ENCODE assay signal across 8 mouse cellular contexts in genomic region chr1:132476928-132477691, GRCm38 (mm10). TPM values are rescaled to one million over a fixed set of nuclear protein-coding genes. Genes with fewer than 3 reads are reported as not detected.
DNase-seq lines count a peak whose midpoint lies in the region; ATAC-seq lines count a peak whose summit lies in the region.

Gene Rbbp5, plus strand, starts transcription at chr1:132477365.

- DNase-seq in Muller cell, postnatal 12 days (ENCODE audit: inconsistent ontology term), result peak; percentile 97
- DNase-seq in cerebellum, adult 9-11 months, result peak; percentile 86
- peak; percentile 75 to 83 for DNase-seq in frontal cortex, postnatal 10 days (ENCODE audit: low spot score in 2 of 2)
- DNase-seq in layer of hippocampus, postnatal 14 days (ENCODE audit: low spot score in 2 of 2), result peak; percentile 83 to 90
- peak; percentile 91 for DNase-seq in lung, postnatal 14 days
- DNase-seq in retina, adult 2 months (ENCODE audit: low read depth, low spot score), result peak; percentile 91
- peak; percentile 82 to 89 for DNase-seq in thymus, postnatal 36 days

- H3K4me3 ChIP-seq in hindbrain, embryonic 12.5 days, result peak within 1 kb of the TSS; percentile 87

- H3K9ac ChIP-seq in hindbrain, embryonic 12.5 days, result peak within 1 kb of the TSS; percentile 86

- peaks cover 20% of the 10 kb centered on the region for H3K4me1 ChIP-seq in hindbrain, embryonic 12.5 days

- peak within 1 kb of the TSS; percentile 56 for H3K27ac ChIP-seq in hindbrain, embryonic 12.5 days

- H3K4me2 ChIP-seq in hindbrain, embryonic 12.5 days (replicated peaks), result peak within 1 kb of the TSS; percentile 63

- H3K27me3 ChIP-seq in hindbrain, embryonic 12.5 days, result no peaks in the 10 kb centered on the region

- WGBS in hindbrain, embryonic 12.5 days, result under 1% methylated on average over 43 of the region's 43 CpGs

- H3K9me3 ChIP-seq in hindbrain, embryonic 12.5 days (replicated peaks), result no peaks in the 10 kb centered on the region

- no peaks in the 10 kb centered on the region for H3K36me3 ChIP-seq in hindbrain, embryonic 12.5 days

- peak; percentile 92 for ATAC-seq in hindbrain, embryonic 12.5 days (ENCODE audit: low FRiP score)

RNA-seq across cellular contexts. Expression of gene Rbbp5, which starts in this region (rescaled TPM):
- polyA plus RNA-seq in hindbrain, embryonic 12.5 days (2016; fragmentation: Nextera tagmentation; extraction: Ambion mirVana), result 53.7 and 53.8 TPM in 2 replicates
- total RNA-seq in layer of hippocampus, postnatal 14 days (2021), result 10 to 100 TPM; 39.2 to 45.2 TPM

Comparison
In these comparisons a context has a peak if more than half of its experiments do, and no peak if none do; other contexts are left out.
1. Peak in every context shown above with its lines: DNase-seq, ATAC-seq, H3K4me3 ChIP-seq and H3K27ac ChIP-seq.